Mouse (Mus musculus): ENCODE measurements around the gene Fam126a.

GRCm38 (mm10) chr5:23945056-23945455 is 85.4 kb downstream of the Fam126a start:
- TF ChIP-seq POLR2A (IDR thresholded peaks at IDR 0.05; ENCODE audit: low read depth, low read length) (no peak), CTCF (conservative IDR thresholded peaks at IDR 0.05 in 1 of 2, IDR thresholded peaks at IDR 0.05 in 1 of 2; ENCODE audit: low read depth in 2 of 2, low read length in 2 of 2) (no peak), USF1 (IDR thresholded peaks at IDR 0.05; ENCODE audit: low read depth, low read length) (no peak), BHLHE40 (IDR thresholded peaks at IDR 0.05; ENCODE audit: low read depth, low read length) (no peak), ZC3H11A (IDR thresholded peaks at IDR 0.05; ENCODE audit: low read depth, low read length) (no peak), ELF1 (IDR thresholded peaks at IDR 0.05; ENCODE audit: low read depth, low read length) (no peak), EP300 (IDR thresholded peaks at IDR 0.05; ENCODE audit: low read length) (no peak), SMC3 (IDR thresholded peaks at IDR 0.05; ENCODE audit: low read depth, low read length) (no peak), NRF1 (IDR thresholded peaks at IDR 0.05; ENCODE audit: low read depth, low read length) (no peak), E2F4 (IDR thresholded peaks at IDR 0.05; ENCODE audit: insufficient replicate concordance, low read depth, low read length) (no peak), POLR2AphosphoS2 (IDR thresholded peaks at IDR 0.05; ENCODE audit: low read depth, low read length) (no peak), RAD21 (IDR thresholded peaks at IDR 0.05; ENCODE audit: low read depth, low read length) (no peak)
